Mouse (Mus musculus) C2C12 (cell line): ENCODE data around the gene Ubc.

Experiments
- CEBPB ChIP-seq: IDR thresholded peaks from one replicate; pipeline ENCODE4 v1.6.1; 2011; ENCODE audit warnings: low read depth, mild to moderate bottlenecking, control low read depth, moderate library complexity
- CTCF ChIP-seq: IDR thresholded peaks from one replicate; pipeline ENCODE4 v1.5.1; 2011; ENCODE audit not compliant: control insufficient read depth, insufficient read depth, insufficient read length
- MAX ChIP-seq: IDR thresholded peaks from one replicate; pipeline ENCODE4 v1.6.1; 2011; ENCODE audit warnings: mild to moderate bottlenecking, control low read depth
- MYOD1 ChIP-seq: IDR thresholded peaks from one replicate; pipeline ENCODE4 v1.6.1; 2011; ENCODE audit warnings: low read depth; ENCODE audit not compliant: control insufficient read depth, insufficient read length
- MYOG ChIP-seq: IDR thresholded peaks from one replicate; pipeline ENCODE4 v1.6.1; 2011; ENCODE audit not compliant: control insufficient read depth, insufficient read length; ENCODE audit errors: extremely low read depth
- USF1 ChIP-seq: IDR thresholded peaks from one replicate; pipeline ENCODE4 v1.6.1; 2011; ENCODE audit warnings: low read depth, mild to moderate bottlenecking, control low read depth, moderate library complexity

- TF ChIP-seq CTCF (no peak), MYOG (no peak), USF1 (no peak), MAX (no peak), MYOD1 (no peak), CEBPB (no peak)
Measured at GRCm38 (mm10) chr5:125375871-125376270, 14.1 kb downstream of the Ubc start.
